Mouse (Mus musculus) spleen, adult 2 months (tissue): Measurements from ENCODE around the gene Egln3. TPM values are rescaled to one million over a fixed set of nuclear protein-coding genes. Genes with fewer than 3 reads are reported as not detected.

Source experiments
- DNase-seq, 2 experiments: peaks; one replicate each; pipeline versions ENCODE4 v3.0.0 to v3.0.0-alpha.2; 2012 to 2021; ENCODE audit warnings: low spot score in 2 of 2, low read depth in 1 of 2
- H3K27ac ChIP-seq: fragments of 200-500 bp; 2 replicates; pipeline ENCODE4 v1.5.1; 2012; ENCODE audit warnings: low read length, inconsistent platforms; ENCODE audit not compliant: insufficient read depth
- H3K27me3 ChIP-seq: fragments of 200-500 bp; 2 replicates; pipeline ENCODE4 v1.6.1; 2012; ENCODE audit warnings: mild to moderate bottlenecking, moderate library complexity, low read length, inconsistent platforms; ENCODE audit not compliant: control insufficient read depth, insufficient read depth
- H3K36me3 ChIP-seq: fragments of 200-500 bp; 2 replicates; pipeline ENCODE4 v1.6.1; 2012; ENCODE audit warnings: mild to moderate bottlenecking, low read length, inconsistent platforms; ENCODE audit not compliant: control insufficient read depth, insufficient read depth
- H3K4me1 ChIP-seq: fragments of 200-500 bp; 2 replicates; pipeline ENCODE4 v1.6.1; 2011; ENCODE audit warnings: inconsistent platforms; ENCODE audit not compliant: control insufficient read depth, insufficient read depth, insufficient read length
- H3K4me3 ChIP-seq: fragments of 200-500 bp; 2 replicates; pipeline ENCODE4 v1.5.1; 2011; ENCODE audit warnings: mild to moderate bottlenecking, inconsistent platforms; ENCODE audit not compliant: insufficient read depth, insufficient read length; ENCODE audit errors: extremely low read depth
- CTCF ChIP-seq: fragments of 200-500 bp; IDR thresholded peaks from 2 replicates; pipeline ENCODE4 v1.5.1; 2011; ENCODE audit warnings: mild to moderate bottlenecking, inconsistent platforms; ENCODE audit not compliant: insufficient read depth, insufficient read length, insufficient replicate concordance; ENCODE audit errors: extremely low read depth
- POLR2A ChIP-seq: fragments of 200-500 bp; IDR thresholded peaks from 2 replicates; pipeline ENCODE4 v1.6.1; 2011; ENCODE audit warnings: low read depth, low read length, inconsistent platforms
- WGBS: fragments of 180-500 bp; shearing (Covaris S2); methylation state at CpG from one replicate; pipeline ENCODE4 v1.1.7; 2018; 5-methylcytosine and 5-hydroxymethylcytosine counted together
- polyA plus RNA-seq: library from polyadenylated mRNA; depleted of rRNA; stranded (reverse); fragments of >200 nt; gene quantifications from 2 replicates; pipeline ENCODE4 v1.2.3, GENCODE M21; 2012

Egln3 gene
- polyA plus RNA-seq, 1 experiment: 0.62 TPM

GRCm38 (mm10) chr12:54164040-54164723, 39.5 kb downstream of the Egln3 start:
- WGBS: 46% methylated on average over 9 of the region's 9 CpGs
- TF ChIP-seq CTCF: no peak
- no peak for TF ChIP-seq POLR2A
- no peak for DNase-seq
- Histone ChIP-seq H3K27ac (no peak overlapping the region), H3K27me3 (no peaks in the 10 kb centered on the region; the same call in 1 of the 2 replicates), H3K36me3 (no peaks in the 10 kb centered on the region), H3K4me1 (peaks cover 4% of the 10 kb centered on the region), H3K4me3 (no peak overlapping the region)

DNA sequence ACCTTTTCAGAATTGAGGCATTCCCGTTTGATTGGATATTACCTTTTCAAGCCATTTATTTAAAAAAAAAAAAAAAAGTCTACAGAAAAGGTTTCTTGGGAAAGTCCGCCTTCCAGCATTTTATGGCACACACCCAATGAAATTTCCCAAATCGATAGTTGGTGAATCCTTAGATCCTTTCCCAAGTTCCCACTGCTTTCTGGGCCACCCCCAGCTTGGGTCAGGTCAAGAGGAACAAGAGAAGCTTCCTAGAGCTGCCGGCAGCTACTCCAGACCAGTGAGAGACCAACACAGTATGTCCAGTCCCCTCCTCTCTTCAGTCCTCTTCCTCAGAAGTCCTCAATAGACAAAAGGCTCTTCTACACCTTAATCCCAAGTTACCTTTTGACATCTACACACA, 40.5 kb downstream of the Egln3 start:
- H3K4me1 ChIP-seq: peaks cover 4% of the 10 kb centered on the region
- TF ChIP-seq POLR2A (no peak), CTCF (no peak)
- 32% methylated on average over 4 of the region's 4 CpGs for WGBS
- DNase-seq: no peak
- H3K36me3 ChIP-seq: no peaks in the 10 kb centered on the region
- no peak overlapping the region for H3K27ac ChIP-seq
- H3K4me3 ChIP-seq: no peak overlapping the region
- H3K27me3 ChIP-seq: no peaks in the 10 kb centered on the region; the same call in 1 of the 2 replicates

GRCm38 (mm10) chr12:54162637-54163131, 41.0 kb downstream of the Egln3 start:
- H3K4me1 ChIP-seq: peaks cover 4% of the 10 kb centered on the region
- TF ChIP-seq POLR2A (no peak), CTCF (no peak)
- H3K27ac ChIP-seq: no peak overlapping the region
- 4% methylated on average over 16 of the region's 16 CpGs for WGBS
- no peaks in the 10 kb centered on the region for H3K36me3 ChIP-seq
- H3K4me3 ChIP-seq: no peak overlapping the region; the same call in 1 of the 2 replicates
- no peaks in the 10 kb centered on the region; the same call in 1 of the 2 replicates for H3K27me3 ChIP-seq
- no peak for DNase-seq

DNA sequence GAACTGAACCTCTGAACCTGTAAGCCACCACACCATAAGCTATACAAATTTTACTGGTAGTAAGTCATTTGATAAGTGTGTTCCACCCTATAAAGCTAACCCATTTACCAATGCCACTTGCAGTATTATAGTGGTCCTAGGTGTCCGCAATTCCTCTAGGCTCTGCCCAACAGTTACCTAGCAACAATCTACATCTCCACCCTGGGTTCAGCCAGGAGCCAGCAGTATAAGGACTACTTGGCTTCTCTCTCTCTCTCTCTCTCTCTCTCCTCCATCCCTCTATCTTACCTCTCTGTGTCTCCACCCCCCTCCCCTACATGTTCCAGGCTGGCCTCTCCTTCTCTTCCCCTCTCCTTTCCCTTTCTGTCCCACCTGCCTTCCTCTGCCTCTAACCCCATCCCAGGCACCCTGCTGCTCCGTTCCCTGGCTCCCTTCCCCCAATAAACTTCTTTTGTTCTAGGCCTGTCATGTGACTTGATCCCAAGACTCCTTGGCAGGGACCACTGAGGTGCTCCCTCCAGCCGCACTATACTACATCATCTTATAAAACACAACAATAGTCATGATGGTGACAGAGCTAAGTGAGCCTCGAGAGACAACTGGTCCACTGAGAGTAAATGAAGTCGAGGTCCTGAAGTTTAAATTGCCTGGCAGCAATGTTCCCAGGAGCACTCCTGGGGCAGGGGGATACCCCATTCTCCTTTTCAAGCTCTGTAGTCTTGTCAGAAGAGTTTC, 42.0 kb downstream of the Egln3 start:
- TF ChIP-seq POLR2A: no peak
- no peak for TF ChIP-seq CTCF
- no peaks in the 10 kb centered on the region for H3K36me3 ChIP-seq
- DNase-seq: no peak
- no peaks in the 10 kb centered on the region; the same call in 1 of the 2 replicates for H3K27me3 ChIP-seq
- H3K27ac ChIP-seq: no peak overlapping the region
- peaks cover 4% of the 10 kb centered on the region for H3K4me1 ChIP-seq
- 68% methylated on average over 5 of the region's 5 CpGs for WGBS
- H3K4me3 ChIP-seq: no peak overlapping the region

GRCm38 (mm10) chr12:54160279-54160678, 43.4 kb downstream of the Egln3 start:
- no peak overlapping the region for H3K4me3 ChIP-seq
- H3K27ac ChIP-seq: no peak overlapping the region
- 79% methylated on average over 2 of the region's 2 CpGs for WGBS
- DNase-seq: no peak
- TF ChIP-seq CTCF: no peak
- TF ChIP-seq POLR2A: no peak
- no peaks in the 10 kb centered on the region for H3K36me3 ChIP-seq
- H3K4me1 ChIP-seq: peaks cover 4% of the 10 kb centered on the region
- H3K27me3 ChIP-seq: no peaks in the 10 kb centered on the region; the same call in 1 of the 2 replicates

- Histone ChIP-seq H3K27me3 (no peaks in the 10 kb centered on the region), H3K4me1 (no peaks in the 10 kb centered on the region), H3K36me3 (no peaks in the 10 kb centered on the region), H3K27ac (no peak overlapping the region), H3K4me3 (no peak overlapping the region)
- no peak for DNase-seq
- no peak for TF ChIP-seq POLR2A
- no peak for TF ChIP-seq CTCF
- 78% methylated on average over 1 of the region's 1 CpGs for WGBS
Observed at GRCm38 (mm10) chr12:54154771-54155170, 48.9 kb downstream of the Egln3 start.

DNA sequence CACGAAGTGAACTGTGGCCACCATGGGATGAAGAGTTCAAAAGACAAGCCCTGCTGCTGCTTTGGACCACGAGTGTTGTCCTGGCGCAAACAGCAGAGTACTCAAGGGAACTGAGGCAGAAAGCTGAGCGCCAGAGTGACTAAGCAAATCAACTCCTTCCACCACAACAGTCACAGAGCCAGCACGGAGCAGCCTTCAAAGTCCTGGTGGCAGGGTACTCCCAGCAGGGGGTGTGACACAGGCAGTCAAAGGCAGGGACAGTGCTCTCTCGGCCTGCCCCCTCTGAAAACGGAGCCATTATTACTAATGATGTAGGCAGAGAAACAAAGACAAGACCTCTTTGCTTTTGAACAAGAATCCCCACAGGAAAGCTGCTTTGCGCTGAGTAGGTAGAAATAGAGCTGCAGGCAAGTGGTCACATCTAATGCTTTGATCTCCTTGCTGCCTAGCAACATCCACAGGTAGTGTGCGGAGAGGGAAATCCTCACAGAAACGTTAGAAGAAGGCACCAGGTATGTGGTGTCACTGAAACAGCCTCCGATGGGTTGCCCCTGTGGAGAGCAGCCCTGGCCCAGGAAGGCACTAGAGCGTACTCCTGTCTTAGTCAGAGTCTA, 56.6 kb downstream of the Egln3 start:
- Histone ChIP-seq H3K27me3 (no peaks in the 10 kb centered on the region), H3K27ac (no peak overlapping the region), H3K4me1 (no peaks in the 10 kb centered on the region), H3K4me3 (no peak overlapping the region), H3K36me3 (no peaks in the 10 kb centered on the region)
- WGBS: 64% methylated on average over 12 of the region's 12 CpGs
- TF ChIP-seq CTCF (no peak), POLR2A (no peak)
- no peak for DNase-seq
